In genomic region chr10:94687801-94688419, GRCm38 (mm10) we compare ENCODE assay signal across 8 mouse cellular contexts. TPM values are rescaled to one million over a fixed set of nuclear protein-coding genes. Genes with fewer than 3 reads are reported as not detected.
DNase-seq lines count a peak whose midpoint lies in the region; ATAC-seq and TF ChIP-seq lines count a peak whose summit lies in the region.

No protein-coding gene starts in this region.

- dilution Hi-C loops in CH12.LX (cut with MboI; ENCODE audit: extremely low pct_ligation_motif_present, extremely low pct_unique_long_range_greater_than_20kb, low sequenced_read_pairs): no loop called here

- peak overlapping the region; percentile 92 for H3K4me2 ChIP-seq in heart, embryonic 13.5 days
- peak overlapping the region; percentile 97 for H3K4me2 ChIP-seq in CH12.LX (ENCODE audit: insufficient read depth, low read depth, poor library complexity, severe bottlenecking)
- H3K4me2 ChIP-seq in hindbrain, embryonic 13.5 days: peak overlapping the region; percentile 87
- peak overlapping the region; percentile 72 for H3K4me2 ChIP-seq in liver, embryonic 14.5 days (ENCODE audit: low read depth)

- in situ Hi-C loops in CH12.LX (cut with MboI; ENCODE audit: low pct_ligation_motif_present, low pct_unique_long_range_greater_than_20kb, low sequenced_read_pairs): no loop called here

- peak overlapping the region; percentile 95 for H3K4me3 ChIP-seq in heart, embryonic 13.5 days
- H3K4me3 ChIP-seq in CH12.LX (replicated peaks in 1 of 3; ENCODE audit: low read depth in 2 of 3, low read length in 2 of 3, poor library complexity in 1 of 3): peak overlapping the region; percentile 75 to 94 (median 88)
- peak overlapping the region; percentile 91 for H3K4me3 ChIP-seq in hindbrain, embryonic 13.5 days
- H3K4me3 ChIP-seq in liver, embryonic 14.5 days (ENCODE audit: insufficient read depth in 1 of 2, low read depth in 2 of 2, low read length in 2 of 2): peak overlapping the region; percentile 68 to 86

- H3K36me3 ChIP-seq in heart, embryonic 13.5 days: no peaks in the 10 kb centered on the region
- peaks cover 0 to 18% of the 10 kb centered on the region in 2 experiments for H3K36me3 ChIP-seq in CH12.LX (replicated peaks in 1 of 2; ENCODE audit: control insufficient read depth in 1 of 2, insufficient read depth in 1 of 2, low read length in 1 of 2)
- no peaks in the 10 kb centered on the region for H3K36me3 ChIP-seq in hindbrain, embryonic 13.5 days
- H3K36me3 ChIP-seq in liver, embryonic 14.5 days (replicated peaks; ENCODE audit: control insufficient read depth, insufficient read depth, low read depth): no peaks in the 10 kb centered on the region

- H3K79me2 ChIP-seq in CH12.LX (replicated peaks; ENCODE audit: control insufficient read depth, extremely low read depth, insufficient read depth, poor library complexity, severe bottlenecking): peaks cover 20% of the 10 kb centered on the region; the same call in 1 of the 2 replicates

- peak; percentile 51 for ATAC-seq in heart, embryonic 13.5 days (ENCODE audit: extremely low read depth, insufficient number of reproducible peaks, low FRiP score, low TSS enrichment)
- peak; percentile 86 for ATAC-seq in hindbrain, embryonic 13.5 days (ENCODE audit: low FRiP score)
- ATAC-seq in liver, embryonic 14.5 days (ENCODE audit: insufficient read depth): peak; percentile 78

- 1% methylated on average over 20 of the region's 20 CpGs for WGBS in heart, embryonic 13.5 days
- WGBS in hindbrain, embryonic 13.5 days: 2% methylated on average over 20 of the region's 20 CpGs
- WGBS in liver, embryonic 14.5 days (ENCODE audit: insufficient replicate concordance): under 1% methylated on average over 20 of the region's 20 CpGs

- peak overlapping the region; percentile 99 for H3K9ac ChIP-seq in heart, embryonic 13.5 days
- peak overlapping the region; percentile 90 for H3K9ac ChIP-seq in CH12.LX (ENCODE audit: insufficient read depth, low read depth)
- H3K9ac ChIP-seq in hindbrain, embryonic 13.5 days: peak overlapping the region; percentile 93
- peak overlapping the region; percentile 94 for H3K9ac ChIP-seq in liver, embryonic 14.5 days (replicated peaks)

- no peak for TF ChIP-seq RAD21 in CH12.LX (IDR thresholded peaks at IDR 0.05; ENCODE audit: low read depth, low read length)

- no peak for TF ChIP-seq POLR2A in CH12.LX (IDR thresholded peaks at IDR 0.05; ENCODE audit: low read depth, low read length)

- DNase-seq in heart, postnatal 25 days (ENCODE audit: low spot score): no peak
- DNase-seq in CH12.LX (ENCODE audit: extremely low read depth): peak; percentile 65
- peak; percentile 75 for DNase-seq in c-Kit-positive CD71-positive TER-119-positive erythroid progenitor cells, embryonic 14.5 days (ENCODE audit: low spot score)
- peak; percentile 51 to 62 (median 58) for DNase-seq in liver, embryonic 14.5 days (ENCODE audit: low read depth in 3 of 3, low spot score in 3 of 3)
- peak; percentile 58 for DNase-seq in right cerebral cortex, postnatal 4 days
- no peak for DNase-seq in adrenal gland, adult (ENCODE audit: inconsistent age in 2 of 2, low spot score in 1 of 2)

- TF ChIP-seq CTCF in CH12.LX (conservative IDR thresholded peaks at IDR 0.05 in 1 of 2, IDR thresholded peaks at IDR 0.05 in 1 of 2; ENCODE audit: low read depth in 2 of 2, low read length in 2 of 2): no peak
- 0 out of 2 replicates have a peak, but pooled peaks have one; percentile 2 for TF ChIP-seq CTCF in liver, embryonic 14.5 days (IDR thresholded peaks at IDR 0.05; ENCODE audit: low read depth)

- peak overlapping the region; percentile 98 for H3K27ac ChIP-seq in heart, embryonic 13.5 days (replicated peaks)
- H3K27ac ChIP-seq in CH12.LX (ENCODE audit: insufficient read depth, low read depth): peak overlapping the region; percentile 76
- H3K27ac ChIP-seq in hindbrain, embryonic 13.5 days: peak overlapping the region; percentile 92
- peak overlapping the region; percentile 82 for H3K27ac ChIP-seq in liver, embryonic 14.5 days

- H3K9me3 ChIP-seq in heart, embryonic 13.5 days: no peaks in the 10 kb centered on the region
- H3K9me3 ChIP-seq in CH12.LX (replicated peaks; ENCODE audit: low read length): peaks cover 3% of the 10 kb centered on the region
- H3K9me3 ChIP-seq in hindbrain, embryonic 13.5 days: no peaks in the 10 kb centered on the region
- H3K9me3 ChIP-seq in liver, embryonic 14.5 days (ENCODE audit: control insufficient read depth, low read length): no peaks in the 10 kb centered on the region

- no peaks in the 10 kb centered on the region for H3K27me3 ChIP-seq in heart, embryonic 13.5 days (replicated peaks)
- no peaks in the 10 kb centered on the region for H3K27me3 ChIP-seq in CH12.LX (replicated peaks)
- no peaks in the 10 kb centered on the region for H3K27me3 ChIP-seq in hindbrain, embryonic 13.5 days
- H3K27me3 ChIP-seq in liver, embryonic 14.5 days (ENCODE audit: control insufficient read depth, insufficient read depth, low read length): no peaks in the 10 kb centered on the region

- H3K4me1 ChIP-seq in heart, embryonic 13.5 days: peaks cover 22% of the 10 kb centered on the region
- H3K4me1 ChIP-seq in CH12.LX (ENCODE audit: control insufficient read depth in 1 of 2, insufficient read depth in 2 of 2): peaks cover 8 to 29% of the 10 kb centered on the region in 2 experiments; a peak in 3 of 4 replicates
- peaks cover 18% of the 10 kb centered on the region for H3K4me1 ChIP-seq in hindbrain, embryonic 13.5 days (replicated peaks)
- peaks cover 12 to 13% of the 10 kb centered on the region in 2 experiments for H3K4me1 ChIP-seq in liver, embryonic 14.5 days (replicated peaks; ENCODE audit: control insufficient read depth in 2 of 2, insufficient read depth in 2 of 2, low read length in 1 of 2)

- intact Hi-C loops in heart, postnatal 25 days (cut with DNase I): no loop called here

- no peak for TF ChIP-seq EP300 in CH12.LX (IDR thresholded peaks at IDR 0.05; ENCODE audit: low read length)
- no peak for TF ChIP-seq EP300 in liver, embryonic 14.5 days (IDR thresholded peaks at IDR 0.05; ENCODE audit: low read depth)

TF ChIP-seq in CH12.LX, 34 proteins besides CTCF, POLR2A, EP300 and RAD21:
- TF ChIP-seq MYC (IDR thresholded peaks at IDR 0.05; ENCODE audit: low read depth, low read length) (0 out of 2 replicates have a peak, but pooled peaks have one; percentile 17), TBP (conservative IDR thresholded peaks at IDR 0.05; ENCODE audit: low read depth, low read length) (no peak)

RNA-seq across cellular contexts. Expression of gene Cep83, which starts 0.5 kb away (rescaled TPM):
- polyA plus RNA-seq in heart, embryonic 13.5 days (2015; fragmentation: Nextera tagmentation; extraction: Ambion mirVana): 15.5 and 16.8 TPM in 2 replicates
- 10 to 100 TPM; 21.7 TPM for total RNA-seq in heart, postnatal 25 days (2021)
- total RNA-seq in CH12.LX (2012; rRNA removed): 17.7 and 20.6 TPM in 2 replicates
- 32.1 and 39.4 TPM in 2 replicates for total RNA-seq in CH12.LX (2014; rRNA removed)
- 44.0 and 46.9 TPM in 2 replicates for polyA plus RNA-seq in CH12.LX (2012; ENCODE audit: insufficient read length, low read depth)
- polyA plus RNA-seq in hindbrain, embryonic 13.5 days (2015; fragmentation: Nextera tagmentation; extraction: Ambion mirVana): 20.5 and 20.6 TPM in 2 replicates
- 4.5 and 9.0 TPM in 2 replicates for polyA plus RNA-seq in liver, embryonic 14.5 days (2012; rRNA removed)
- polyA plus RNA-seq in liver, embryonic 14.5 days (2014; fragmentation: Nextera tagmentation; extraction: Ambion mirVana): 9.7 and 10.8 TPM in 2 replicates

Comparison
In these comparisons a context has a peak if more than half of its experiments do, and no peak if none do; other contexts are left out.
1. DNase-seq: peak in CH12.LX (single experiment), c-Kit-positive CD71-positive TER-119-positive erythroid progenitor cells, embryonic 14.5 days (single experiment), liver, embryonic 14.5 days (3 of 3) and right cerebral cortex, postnatal 4 days (single experiment); none in heart, postnatal 25 days (single experiment) and adrenal gland, adult (0 of 2).
2. Peak in every context shown above with its lines, with median percentiles within 50 percentile points of each other: ATAC-seq, H3K27ac ChIP-seq, H3K4me2 ChIP-seq, H3K4me3 ChIP-seq and H3K9ac ChIP-seq.